Mouse (Mus musculus) hindbrain, embryonic 11.5 days (tissue): ENCODE measurements at regions not wholly inside any gene's neighbourhood (a gene's known extent, or its start where the extent isn't known, plus 50 kb on each side); places are given as distances from the start of the nearest gene placed in this dataset.

Source experiments
- ATAC-seq: fragments of 200-750 bp; cut with Nextera tagmentation; 2 replicates; pipeline ENCODE4 v1.8.0; 2017; ENCODE audit warnings: mild to moderate bottlenecking, moderate TSS enrichment, moderate library complexity; ENCODE audit not compliant: low FRiP score
- DNase-seq: peaks from one replicate; pipeline ENCODE4 v3.0.0-alpha.2; 2015; ENCODE audit warnings: low spot score
- H3K27ac ChIP-seq: fragments of 300-500 bp; sonication (generic); 2 replicates; pipeline ENCODE4 v1.5.1; 2014; ENCODE audit warnings: mild to moderate bottlenecking, low read depth, low read length
- H3K27me3 ChIP-seq: fragments of 300-500 bp; sonication (generic); 2 replicates; pipeline ENCODE4 v1.6.1; 2014; ENCODE audit warnings: mild to moderate bottlenecking, low read length, moderate library complexity, mixed read lengths; ENCODE audit not compliant: control insufficient read depth, insufficient read depth
- H3K36me3 ChIP-seq: fragments of 300-500 bp; sonication (generic); 2 replicates; pipeline ENCODE4 v1.6.1; 2014; ENCODE audit warnings: mild to moderate bottlenecking, low read length, moderate library complexity, mixed read lengths; ENCODE audit not compliant: control insufficient read depth, insufficient read depth
- H3K4me1 ChIP-seq: fragments of 300-500 bp; sonication (generic); replicated peaks from 2 replicates; pipeline ENCODE4 v1.6.1; 2014; ENCODE audit warnings: low read length, mixed read lengths; ENCODE audit not compliant: control insufficient read depth, insufficient read depth
- H3K4me2 ChIP-seq: fragments of 300-500 bp; sonication (generic); replicated peaks from 2 replicates; pipeline ENCODE4 v1.6.1; 2014; ENCODE audit warnings: mild to moderate bottlenecking, low read depth, low read length
- H3K4me3 ChIP-seq: fragments of 300-500 bp; sonication (generic); 2 replicates; pipeline ENCODE4 v1.5.1; 2014; ENCODE audit warnings: low read depth, low read length
- H3K9ac ChIP-seq: fragments of 300-500 bp; sonication (generic); 2 replicates; pipeline ENCODE4 v1.6.1; 2014; ENCODE audit warnings: low read depth, low read length
- H3K9me3 ChIP-seq: fragments of 300-500 bp; sonication (generic); 2 replicates; pipeline ENCODE4 v1.6.1; 2016; ENCODE audit warnings: low read length; ENCODE audit not compliant: control insufficient read depth
- WGBS: fragments of 180-500 bp; shearing (Covaris S2); extraction: QIAGEN DNeasy Blood & Tissue Kit; methylation state at CpG from one replicate; pipeline ENCODE4 v1.1.7; 2014; 5-methylcytosine and 5-hydroxymethylcytosine counted together

- no peaks in the 10 kb centered on the region for H3K9me3 ChIP-seq
- ATAC-seq (no peak), DNase-seq (no peak)
- H3K4me2 ChIP-seq, result no peak overlapping the region
- no peaks in the 10 kb centered on the region for H3K36me3 ChIP-seq
- 65% methylated on average over 5 of the region's 5 CpGs for WGBS
- no peak overlapping the region for H3K9ac ChIP-seq
- no peaks in the 10 kb centered on the region for H3K4me1 ChIP-seq
- H3K27ac ChIP-seq, result no peak overlapping the region
- no peaks in the 10 kb centered on the region for H3K27me3 ChIP-seq
- H3K4me3 ChIP-seq, result no peak overlapping the region
Measured at GRCm38 (mm10) chr2:103900384-103900783, 57.4 kb upstream of the Lmo2 start.

- H3K36me3 ChIP-seq, result no peaks in the 10 kb centered on the region
- no peak overlapping the region for H3K9ac ChIP-seq
- H3K4me2 ChIP-seq, result no peak overlapping the region
- H3K9me3 ChIP-seq, result no peaks in the 10 kb centered on the region
- H3K4me3 ChIP-seq, result no peak overlapping the region
- no peak overlapping the region for H3K27ac ChIP-seq
- no peaks in the 10 kb centered on the region for H3K27me3 ChIP-seq
- DNase-seq, result no peak
- WGBS, result 82% methylated on average over 1 of the region's 1 CpGs
- no peak for ATAC-seq
- H3K4me1 ChIP-seq, result no peaks in the 10 kb centered on the region
Measured at GRCm38 (mm10) chr2:103901457-103901856, 56.3 kb upstream of the Lmo2 start.

GRCm38 (mm10) chr2:103902777-103903176 lies 55.0 kb upstream of the Lmo2 start:
- Histone ChIP-seq H3K4me3 (no peak overlapping the region), H3K4me1 (no peaks in the 10 kb centered on the region), H3K4me2 (no peak overlapping the region), H3K27me3 (no peaks in the 10 kb centered on the region), H3K36me3 (no peaks in the 10 kb centered on the region), H3K9ac (no peak overlapping the region), H3K27ac (no peak overlapping the region), H3K9me3 (no peaks in the 10 kb centered on the region)
- DNase-seq (no peak), ATAC-seq (no peak)
- WGBS, result 62% methylated on average over 11 of the region's 11 CpGs

- Histone ChIP-seq H3K4me1 (no peaks in the 10 kb centered on the region), H3K27me3 (no peaks in the 10 kb centered on the region), H3K4me2 (no peak overlapping the region), H3K9me3 (no peaks in the 10 kb centered on the region), H3K9ac (no peak overlapping the region), H3K4me3 (no peak overlapping the region), H3K27ac (no peak overlapping the region), H3K36me3 (no peaks in the 10 kb centered on the region)
- DNase-seq (no peak), ATAC-seq (0 out of 2 replicates have a peak, but pooled peaks have one; percentile 38)
- 88% methylated on average over 1 of the region's 1 CpGs for WGBS
Measured at GRCm38 (mm10) chr2:103905681-103906080, 52.1 kb upstream of the Lmo2 start.

- DNase-seq (no peak), ATAC-seq (no peak)
- 38% methylated on average over 2 of the region's 2 CpGs for WGBS
- Histone ChIP-seq H3K9ac (no peak overlapping the region), H3K27ac (no peak overlapping the region), H3K4me1 (no peaks in the 10 kb centered on the region), H3K27me3 (no peaks in the 10 kb centered on the region), H3K4me3 (no peak overlapping the region), H3K4me2 (no peak overlapping the region), H3K36me3 (no peaks in the 10 kb centered on the region), H3K9me3 (no peaks in the 10 kb centered on the region)
Measured at GRCm38 (mm10) chr2:103906581-103907184, 51.1 kb upstream of the Lmo2 start.
